Mouse (Mus musculus) MEL (cell line): ENCODE results near the gene Gm26938. TPM values are rescaled to one million over a fixed set of nuclear protein-coding genes. Genes with fewer than 3 reads are reported as not detected.
A peak's percentile ranks its signal among the peaks of the same experiment; 100 is the strongest.

ENCODE experiments used
- DNase-seq: peaks from one replicate; pipeline ENCODE4 v3.0.0; 2011; ENCODE audit warnings: low read depth, low spot score
- H3K27ac ChIP-seq: 2 replicates; pipeline ENCODE4 v1.5.1; 2012; ENCODE audit warnings: low read depth, mild to moderate bottlenecking, control low read depth, low read length, moderate library complexity; ENCODE audit not compliant: control insufficient read depth
- H3K27me3 ChIP-seq, 2 experiments: fragments of 150-350 bp in 1 of 2; sonication (generic) in 1 of 2; 2 replicates each; pipeline ENCODE4 v1.6.1; 2012; ENCODE audit warnings: low read length in 2 of 2, mild to moderate bottlenecking in 2 of 2, improper control_type of control experiment in 1 of 2, moderate library complexity in 1 of 2; ENCODE audit not compliant: insufficient read depth in 2 of 2, control insufficient read depth in 1 of 2
- H3K36me3 ChIP-seq, 2 experiments: 2 replicates each; pipeline ENCODE4 v1.6.1; 2012 to 2014; ENCODE audit warnings: low read length in 2 of 2, improper control_type of control experiment in 1 of 2, inconsistent platforms in 1 of 2, mild to moderate bottlenecking in 1 of 2; ENCODE audit not compliant: insufficient read depth in 2 of 2, control insufficient read depth in 1 of 2
- H3K4me1 ChIP-seq, 2 experiments: fragments of 150-350 bp in 1 of 2; sonication (generic) in 1 of 2; 2 replicates each; pipeline ENCODE4 v1.6.1; 2012; ENCODE audit warnings: low read length in 2 of 2, improper control_type of control experiment in 1 of 2, mild to moderate bottlenecking in 1 of 2; ENCODE audit not compliant: insufficient read depth in 2 of 2, control insufficient read depth in 1 of 2
- H3K4me3 ChIP-seq, 2 experiments: fragments of 150-350 bp in 1 of 2; sonication (generic) in 1 of 2; 2 replicates each; pipeline ENCODE4 v1.5.1; 2012; ENCODE audit warnings: low read depth in 2 of 2, low read length in 2 of 2, mild to moderate bottlenecking in 2 of 2, moderate library complexity in 2 of 2, control low read depth in 1 of 2, improper control_type of control experiment in 1 of 2; ENCODE audit not compliant: control insufficient read depth in 1 of 2, insufficient read depth in 1 of 2
- H3K79me2 ChIP-seq: 2 replicates; pipeline ENCODE4 v1.6.1; 2012; ENCODE audit warnings: mild to moderate bottlenecking, low read length, moderate library complexity; ENCODE audit not compliant: control insufficient read depth, poor library complexity, insufficient read depth
- H3K9ac ChIP-seq: 2 replicates; pipeline ENCODE4 v1.6.1; 2012; ENCODE audit warnings: low read depth, mild to moderate bottlenecking, control low read depth, low read length, moderate library complexity; ENCODE audit not compliant: control insufficient read depth, poor library complexity, severe bottlenecking
- H3K9me3 ChIP-seq: fragments of 150-350 bp; sonication (generic); replicated peaks from 2 replicates; pipeline ENCODE4 v1.6.1; 2012; ENCODE audit warnings: mild to moderate bottlenecking, low read length, improper control_type of control experiment, moderate library complexity; ENCODE audit not compliant: insufficient read depth
- CHD1 ChIP-seq: IDR thresholded peaks from 2 replicates; pipeline ENCODE4 v1.6.1; 2012; ENCODE audit warnings: low read depth, mild to moderate bottlenecking, inconsistent platforms, low read length, improper control_type of control experiment
- CTCF ChIP-seq, 3 experiments: IDR thresholded peaks in 2 of 3; conservative IDR thresholded peaks in 1 of 3; 2 replicates each; pipeline ENCODE4 v1.5.1; 2011 to 2012; ENCODE audit warnings: low read length in 3 of 3, low read depth in 2 of 3, mild to moderate bottlenecking in 2 of 3, improper control_type of control experiment in 1 of 3, inconsistent platforms in 1 of 3, mixed read lengths in 1 of 3, moderate library complexity in 1 of 3; ENCODE audit not compliant: control insufficient read depth in 1 of 3, insufficient read depth in 1 of 3, poor library complexity in 1 of 3, severe bottlenecking in 1 of 3
- ELF1 ChIP-seq: IDR thresholded peaks from 2 replicates; pipeline ENCODE4 v1.6.1; 2014; ENCODE audit warnings: low read depth, mild to moderate bottlenecking, inconsistent platforms, low read length, improper control_type of control experiment, moderate library complexity
- KAT2A ChIP-seq: conservative IDR thresholded peaks from 2 replicates; pipeline ENCODE4 v1.6.1; 2012; ENCODE audit warnings: low read depth, low read length, improper control_type of control experiment, inconsistent platforms
- MAX ChIP-seq: IDR thresholded peaks from 2 replicates; pipeline ENCODE4 v1.6.1; 2011; ENCODE audit warnings: low read length, improper control_type of control experiment
- MAZ ChIP-seq: IDR thresholded peaks from 2 replicates; pipeline ENCODE4 v1.6.1; 2012; ENCODE audit warnings: low read depth, mild to moderate bottlenecking, inconsistent platforms, low read length, improper control_type of control experiment
- MEF2A ChIP-seq: IDR thresholded peaks from 2 replicates; pipeline ENCODE4 v1.6.1; 2014; ENCODE audit warnings: low read depth, mild to moderate bottlenecking, inconsistent platforms, low read length, improper control_type of control experiment; ENCODE audit not compliant: poor library complexity, insufficient replicate concordance, severe bottlenecking; ENCODE audit errors: extremely low read depth
- MYB ChIP-seq: IDR thresholded peaks from 2 replicates; pipeline ENCODE4 v1.6.1; 2011; ENCODE audit warnings: mild to moderate bottlenecking, low read depth, low read length, improper control_type of control experiment
- NELFE ChIP-seq: IDR thresholded peaks from 2 replicates; pipeline ENCODE4 v1.6.1; 2011; ENCODE audit warnings: low read depth, low read length, improper control_type of control experiment
- POLR2A ChIP-seq, 2 experiments: IDR thresholded peaks; 2 replicates each; pipeline ENCODE4 v1.6.1; 2011 to 2012; ENCODE audit warnings: low read length in 2 of 2, mild to moderate bottlenecking in 2 of 2, control low read depth in 1 of 2, improper control_type of control experiment in 1 of 2, low read depth in 1 of 2, moderate library complexity in 1 of 2; ENCODE audit not compliant: control insufficient read depth in 1 of 2, insufficient read depth in 1 of 2, poor library complexity in 1 of 2
- POLR2AphosphoS2 ChIP-seq: IDR thresholded peaks from 2 replicates; pipeline ENCODE4 v1.6.1; 2011; ENCODE audit warnings: low read length, improper control_type of control experiment
- POLR2AphosphoS5 ChIP-seq: IDR thresholded peaks from 2 replicates; pipeline ENCODE4 v1.6.1; 2012; ENCODE audit warnings: low read depth, borderline replicate concordance, mild to moderate bottlenecking, inconsistent platforms, low read length, moderate library complexity, mixed read lengths
- RCOR1 ChIP-seq: IDR thresholded peaks from 2 replicates; pipeline ENCODE4 v1.6.1; 2012; ENCODE audit warnings: low read depth, mild to moderate bottlenecking, inconsistent platforms, low read length, improper control_type of control experiment
- USF2 ChIP-seq, 2 experiments: IDR thresholded peaks; 2 replicates each; pipeline ENCODE4 v1.6.1; 2011 to 2012; ENCODE audit warnings: improper control_type of control experiment in 2 of 2, low read length in 2 of 2, borderline replicate concordance in 1 of 2, inconsistent platforms in 1 of 2, low read depth in 1 of 2, mild to moderate bottlenecking in 1 of 2; ENCODE audit not compliant: insufficient read depth in 1 of 2
- ZC3H11A ChIP-seq: IDR thresholded peaks from 2 replicates; pipeline ENCODE4 v1.6.1; 2012; ENCODE audit warnings: low read depth, mild to moderate bottlenecking, inconsistent platforms, low read length, improper control_type of control experiment
- ZKSCAN1 ChIP-seq: IDR thresholded peaks from 2 replicates; pipeline ENCODE4 v1.6.1; 2012; ENCODE audit warnings: low read depth, mild to moderate bottlenecking, inconsistent platforms, low read length, improper control_type of control experiment, moderate library complexity
- ZNF384 ChIP-seq: IDR thresholded peaks from 2 replicates; pipeline ENCODE4 v1.6.1; 2012; ENCODE audit warnings: low read depth, mild to moderate bottlenecking, inconsistent platforms, low read length, improper control_type of control experiment
- polyA plus RNA-seq, 2 experiments: library from polyadenylated mRNA; stranded (reverse) in 1 of 2; unstranded in 1 of 2; fragments of >175 nt in 1 of 2; fragments of >200 nt in 1 of 2; gene quantifications; 2 replicates each; pipeline versions ENCODE4 v1.2.1 to v1.2.4; 2012; ENCODE audit warnings: low replicate concordance in 2 of 2, low read depth in 1 of 2; ENCODE audit not compliant: insufficient read length in 2 of 2, insufficient read depth in 1 of 2, missing spikeins in 1 of 2
- total RNA-seq: library from RNA; depleted of rRNA; stranded (reverse); fragments of 300-350 nt; gene quantifications from 2 replicates; pipeline ENCODE4 v1.2.3, GENCODE M21; 2012

Gm26938 gene
- total and polyA plus RNA-seq, 3 experiments, result 0.11 TPM; not detected in 2

- Histone ChIP-seq H3K4me3 (no peak overlapping the region), H3K27me3 (no peaks in the 10 kb centered on the region)
- TF ChIP-seq NELFE, result no peak
- TF ChIP-seq POLR2AphosphoS5, result 0 out of 2 replicates have a peak, but pooled peaks have one; percentile 53
- TF ChIP-seq POLR2A (IDR thresholded peaks at IDR 0.05; ENCODE audit: control insufficient read depth in 1 of 2, insufficient read depth in 1 of 2, low read depth in 1 of 2, low read length in 2 of 2, poor library complexity in 1 of 2), result 0 out of 4 replicates have a peak, but pooled peaks of 1 of the 2 experiments have one; percentile 14
- TF ChIP-seq USF2 (IDR thresholded peaks at IDR 0.05; ENCODE audit: borderline replicate concordance in 1 of 2, insufficient read depth in 1 of 2, low read depth in 1 of 2, low read length in 2 of 2), result no peak
- TF ChIP-seq, all 39 proteins: peak for 2
- H3K79me2 ChIP-seq, result peaks cover 14% of the 10 kb centered on the region
- H3K36me3 ChIP-seq, result peaks cover 0 to 20% of the 10 kb centered on the region in 2 experiments; a peak in 3 of 4 replicates
- no peak for DNase-seq
- H3K4me1 ChIP-seq, result peaks cover 6 to 36% of the 10 kb centered on the region in 2 experiments
- H3K9ac ChIP-seq, result no peak overlapping the region
- no peak overlapping the region; the same call in 1 of the 2 replicates for H3K27ac ChIP-seq
- no peaks in the 10 kb centered on the region for H3K9me3 ChIP-seq
These were observed 24.3 kb downstream of the Gm26938 start for GRCm38 (mm10) chr5:139801880-139802279.

DNA sequence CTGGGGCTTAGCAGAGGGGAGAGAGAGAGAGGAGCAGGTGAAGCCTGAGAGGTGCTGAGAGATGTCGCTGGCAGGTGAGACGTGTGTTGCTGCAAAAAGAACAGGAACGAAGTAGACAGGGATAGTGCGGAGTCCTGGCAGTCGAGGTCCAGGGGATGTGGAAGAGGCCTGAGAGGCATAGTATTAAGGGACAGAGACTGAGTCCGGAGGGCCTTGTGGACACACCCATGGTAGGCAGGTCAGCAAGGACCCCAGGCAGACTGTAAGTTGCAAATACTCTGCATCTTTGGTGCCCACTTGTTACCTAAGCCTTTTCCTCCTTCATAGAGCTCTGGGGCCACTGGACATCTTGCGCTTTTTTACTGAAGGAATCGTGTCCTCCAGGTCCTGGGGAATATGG lies 25.0 kb downstream of the Gm26938 start:
- Histone ChIP-seq H3K4me3 (no peak overlapping the region), H3K79me2 (peaks cover 21% of the 10 kb centered on the region), H3K4me1 (peaks cover 6 to 36% of the 10 kb centered on the region in 2 experiments), H3K27ac (no peak overlapping the region), H3K36me3 (peaks cover 0 to 20% of the 10 kb centered on the region in 2 experiments; a peak in 3 of 4 replicates), H3K9me3 (no peaks in the 10 kb centered on the region), H3K9ac (no peak overlapping the region), H3K27me3 (no peaks in the 10 kb centered on the region)
- TF ChIP-seq MAZ (no peak), MAX (no peak), ZNF384 (no peak), ZC3H11A (no peak), CTCF (IDR thresholded peaks at IDR 0.05 in 2 of 3, conservative IDR thresholded peaks at IDR 0.05 in 1 of 3; ENCODE audit: control insufficient read depth in 1 of 3, insufficient read depth in 1 of 3, low read depth in 2 of 3, low read length in 3 of 3, poor library complexity in 1 of 3, severe bottlenecking in 1 of 3) (no peak)
- no peak for DNase-seq

DNA sequence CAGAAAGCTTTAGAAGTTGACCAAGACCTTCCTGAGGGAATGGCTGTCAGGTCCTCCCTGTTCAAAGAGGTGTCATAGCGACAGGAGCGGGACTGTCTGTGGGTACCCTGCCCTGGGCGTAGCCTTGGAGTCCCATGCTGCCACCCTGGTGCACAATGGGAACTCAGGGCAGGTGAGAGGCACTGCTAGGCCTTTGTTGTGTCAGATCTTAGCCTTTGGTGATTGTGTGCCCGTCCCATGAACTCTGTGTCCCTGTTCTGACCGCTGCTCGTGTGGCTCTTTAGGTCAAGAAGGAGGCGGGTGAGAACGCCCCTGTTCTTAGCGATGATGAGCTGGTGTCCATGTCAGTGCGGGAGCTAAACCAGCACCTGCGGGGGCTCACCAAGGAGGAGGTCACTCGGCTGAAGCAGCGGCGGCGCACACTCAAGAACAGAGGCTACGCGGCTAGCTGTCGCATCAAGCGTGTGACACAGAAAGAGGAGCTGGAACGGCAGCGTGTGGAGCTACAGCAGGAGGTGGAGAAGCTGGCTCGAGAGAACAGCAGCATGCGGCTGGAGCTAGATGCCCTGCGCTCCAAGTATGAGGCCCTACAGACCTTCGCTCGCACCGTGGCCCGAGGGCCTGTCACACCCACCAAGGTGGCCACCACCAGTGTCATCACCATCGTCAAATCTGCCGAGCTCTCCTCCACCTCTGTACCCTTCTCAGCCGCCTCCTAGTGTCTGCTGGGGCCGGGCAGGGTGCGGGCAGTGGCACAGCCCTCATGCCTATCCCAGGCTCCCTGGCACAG lies 26.2 kb downstream of the Gm26938 start:
- Histone ChIP-seq H3K4me3 (no peak overlapping the region), H3K79me2 (peaks cover 33% of the 10 kb centered on the region), H3K4me1 (peaks cover 4 to 28% of the 10 kb centered on the region in 2 experiments), H3K9me3 (no peaks in the 10 kb centered on the region), H3K27ac (no peak overlapping the region), H3K9ac (no peak overlapping the region), H3K27me3 (no peaks in the 10 kb centered on the region), H3K36me3 (peaks cover 0 to 11% of the 10 kb centered on the region in 2 experiments; a peak in 3 of 4 replicates)
- DNase-seq, result no peak
- TF ChIP-seq ZKSCAN1 (no peak), CHD1 (no peak), ELF1 (no peak), KAT2A (no peak), ZC3H11A (no peak), MYB (no peak), POLR2AphosphoS2 (no peak), ZNF384 (no peak), RCOR1 (no peak), MEF2A (no peak), USF2 (IDR thresholded peaks at IDR 0.05; ENCODE audit: borderline replicate concordance in 1 of 2, insufficient read depth in 1 of 2, low read depth in 1 of 2, low read length in 2 of 2) (no peak)
